Mouse (Mus musculus) MEL (cell line): Measurements from ENCODE around the gene Gas7. TPM values are rescaled to one million over a fixed set of nuclear protein-coding genes. Genes with fewer than 3 reads are reported as not detected.

ENCODE experiments used
- DNase-seq: peaks from one replicate; pipeline ENCODE4 v3.0.0; 2011; ENCODE audit warnings: low read depth, low spot score
- H3K27ac ChIP-seq: 2 replicates; pipeline ENCODE4 v1.5.1; 2012; ENCODE audit warnings: low read depth, mild to moderate bottlenecking, control low read depth, low read length, moderate library complexity; ENCODE audit not compliant: control insufficient read depth
- H3K27me3 ChIP-seq, 2 experiments: fragments of 150-350 bp in 1 of 2; sonication (generic) in 1 of 2; 2 replicates each; pipeline ENCODE4 v1.6.1; 2012; ENCODE audit warnings: low read length in 2 of 2, mild to moderate bottlenecking in 2 of 2, improper control_type of control experiment in 1 of 2, moderate library complexity in 1 of 2; ENCODE audit not compliant: insufficient read depth in 2 of 2, control insufficient read depth in 1 of 2
- H3K36me3 ChIP-seq, 2 experiments: 2 replicates each; pipeline ENCODE4 v1.6.1; 2012 to 2014; ENCODE audit warnings: low read length in 2 of 2, improper control_type of control experiment in 1 of 2, inconsistent platforms in 1 of 2, mild to moderate bottlenecking in 1 of 2; ENCODE audit not compliant: insufficient read depth in 2 of 2, control insufficient read depth in 1 of 2
- H3K4me1 ChIP-seq, 2 experiments: fragments of 150-350 bp in 1 of 2; sonication (generic) in 1 of 2; 2 replicates each; pipeline ENCODE4 v1.6.1; 2012; ENCODE audit warnings: low read length in 2 of 2, improper control_type of control experiment in 1 of 2, mild to moderate bottlenecking in 1 of 2; ENCODE audit not compliant: insufficient read depth in 2 of 2, control insufficient read depth in 1 of 2
- H3K4me3 ChIP-seq, 2 experiments: fragments of 150-350 bp in 1 of 2; sonication (generic) in 1 of 2; 2 replicates each; pipeline ENCODE4 v1.5.1; 2012; ENCODE audit warnings: low read depth in 2 of 2, low read length in 2 of 2, mild to moderate bottlenecking in 2 of 2, moderate library complexity in 2 of 2, control low read depth in 1 of 2, improper control_type of control experiment in 1 of 2; ENCODE audit not compliant: control insufficient read depth in 1 of 2, insufficient read depth in 1 of 2
- H3K79me2 ChIP-seq: 2 replicates; pipeline ENCODE4 v1.6.1; 2012; ENCODE audit warnings: mild to moderate bottlenecking, low read length, moderate library complexity; ENCODE audit not compliant: control insufficient read depth, poor library complexity, insufficient read depth
- H3K9ac ChIP-seq: 2 replicates; pipeline ENCODE4 v1.6.1; 2012; ENCODE audit warnings: low read depth, mild to moderate bottlenecking, control low read depth, low read length, moderate library complexity; ENCODE audit not compliant: control insufficient read depth, poor library complexity, severe bottlenecking
- H3K9me3 ChIP-seq: fragments of 150-350 bp; sonication (generic); replicated peaks from 2 replicates; pipeline ENCODE4 v1.6.1; 2012; ENCODE audit warnings: mild to moderate bottlenecking, low read length, improper control_type of control experiment, moderate library complexity; ENCODE audit not compliant: insufficient read depth
- BHLHE40 ChIP-seq: IDR thresholded peaks from 2 replicates; pipeline ENCODE4 v1.6.1; 2012; ENCODE audit warnings: low read depth, mild to moderate bottlenecking, inconsistent platforms, low read length, improper control_type of control experiment, borderline replicate concordance
- CTCF ChIP-seq, 3 experiments: IDR thresholded peaks in 2 of 3; conservative IDR thresholded peaks in 1 of 3; 2 replicates each; pipeline ENCODE4 v1.5.1; 2011 to 2012; ENCODE audit warnings: low read length in 3 of 3, low read depth in 2 of 3, mild to moderate bottlenecking in 2 of 3, improper control_type of control experiment in 1 of 3, inconsistent platforms in 1 of 3, mixed read lengths in 1 of 3, moderate library complexity in 1 of 3; ENCODE audit not compliant: control insufficient read depth in 1 of 3, insufficient read depth in 1 of 3, poor library complexity in 1 of 3, severe bottlenecking in 1 of 3
- E2F4 ChIP-seq: IDR thresholded peaks from 2 replicates; pipeline ENCODE4 v1.6.1; 2011; ENCODE audit warnings: low read depth, low read length, improper control_type of control experiment, borderline replicate concordance
- ETS1 ChIP-seq: IDR thresholded peaks from 2 replicates; pipeline ENCODE4 v1.6.1; 2012; ENCODE audit warnings: low read depth, mild to moderate bottlenecking, inconsistent platforms, low read length, improper control_type of control experiment, moderate library complexity
- HCFC1 ChIP-seq: IDR thresholded peaks from 2 replicates; pipeline ENCODE4 v1.6.1; 2012; ENCODE audit warnings: low read depth, mild to moderate bottlenecking, inconsistent platforms, low read length, improper control_type of control experiment, moderate library complexity
- JUND ChIP-seq: IDR thresholded peaks from 2 replicates; pipeline ENCODE4 v1.6.1; 2011; ENCODE audit warnings: low read depth, mild to moderate bottlenecking, improper control_type of control experiment, low read length
- MAX ChIP-seq: IDR thresholded peaks from 2 replicates; pipeline ENCODE4 v1.6.1; 2011; ENCODE audit warnings: low read length, improper control_type of control experiment
- MYC ChIP-seq: IDR thresholded peaks from 2 replicates; pipeline ENCODE4 v1.6.1; 2011; ENCODE audit warnings: low read depth, mild to moderate bottlenecking, low read length, improper control_type of control experiment, moderate library complexity
- NELFE ChIP-seq: IDR thresholded peaks from 2 replicates; pipeline ENCODE4 v1.6.1; 2011; ENCODE audit warnings: low read depth, low read length, improper control_type of control experiment
- RAD21 ChIP-seq: IDR thresholded peaks from 2 replicates; pipeline ENCODE4 v1.6.1; 2011; ENCODE audit warnings: mild to moderate bottlenecking, low read depth, low read length, improper control_type of control experiment
- USF2 ChIP-seq, 2 experiments: IDR thresholded peaks; 2 replicates each; pipeline ENCODE4 v1.6.1; 2011 to 2012; ENCODE audit warnings: improper control_type of control experiment in 2 of 2, low read length in 2 of 2, borderline replicate concordance in 1 of 2, inconsistent platforms in 1 of 2, low read depth in 1 of 2, mild to moderate bottlenecking in 1 of 2; ENCODE audit not compliant: insufficient read depth in 1 of 2
- polyA plus RNA-seq, 2 experiments: library from polyadenylated mRNA; stranded (reverse) in 1 of 2; unstranded in 1 of 2; fragments of >175 nt in 1 of 2; fragments of >200 nt in 1 of 2; gene quantifications; 2 replicates each; pipeline versions ENCODE4 v1.2.1 to v1.2.4; 2012; ENCODE audit warnings: low replicate concordance in 2 of 2, low read depth in 1 of 2; ENCODE audit not compliant: insufficient read length in 2 of 2, insufficient read depth in 1 of 2, missing spikeins in 1 of 2
- total RNA-seq: library from RNA; depleted of rRNA; stranded (reverse); fragments of 300-350 nt; gene quantifications from 2 replicates; pipeline ENCODE4 v1.2.3, GENCODE M21; 2012

Gas7 gene
- total and polyA plus RNA-seq, 3 experiments, result 0.04 TPM; not detected in 2

GRCm38 (mm10) chr11:67579136-67579535, 123.9 kb downstream of the Gas7 start:
- H3K27me3 ChIP-seq, result no peaks in the 10 kb centered on the region
- no peaks in the 10 kb centered on the region for H3K4me1 ChIP-seq
- H3K79me2 ChIP-seq, result no peaks in the 10 kb centered on the region
- no peak overlapping the region for H3K27ac ChIP-seq
- H3K9ac ChIP-seq, result no peak overlapping the region
- no peak overlapping the region for H3K4me3 ChIP-seq
- H3K9me3 ChIP-seq, result no peaks in the 10 kb centered on the region
- DNase-seq, result no peak
- H3K36me3 ChIP-seq, result no peaks in the 10 kb centered on the region
- TF ChIP-seq JUND (no peak), MYC (no peak), BHLHE40 (no peak), NELFE (no peak), CTCF (IDR thresholded peaks at IDR 0.05 in 2 of 3, conservative IDR thresholded peaks at IDR 0.05 in 1 of 3; ENCODE audit: control insufficient read depth in 1 of 3, insufficient read depth in 1 of 3, low read depth in 2 of 3, low read length in 3 of 3, poor library complexity in 1 of 3, severe bottlenecking in 1 of 3) (no peak), ETS1 (no peak), USF2 (IDR thresholded peaks at IDR 0.05; ENCODE audit: borderline replicate concordance in 1 of 2, insufficient read depth in 1 of 2, low read depth in 1 of 2, low read length in 2 of 2) (no peak)
- TF ChIP-seq, all 39 proteins: peak for 0

GRCm38 (mm10) chr11:67581549-67581948, 126.3 kb downstream of the Gas7 start:
- Histone ChIP-seq H3K4me1 (no peaks in the 10 kb centered on the region), H3K9me3 (no peaks in the 10 kb centered on the region), H3K27me3 (no peaks in the 10 kb centered on the region), H3K9ac (no peak overlapping the region), H3K36me3 (no peaks in the 10 kb centered on the region), H3K4me3 (no peak overlapping the region), H3K27ac (no peak overlapping the region), H3K79me2 (no peaks in the 10 kb centered on the region)
- TF ChIP-seq RAD21 (no peak), HCFC1 (no peak)
- DNase-seq, result no peak

GRCm38 (mm10) chr11:67582570-67582969, 127.3 kb downstream of the Gas7 start:
- no peak overlapping the region for H3K27ac ChIP-seq
- no peak overlapping the region for H3K9ac ChIP-seq
- H3K27me3 ChIP-seq, result no peaks in the 10 kb centered on the region
- no peak for DNase-seq
- no peak overlapping the region for H3K4me3 ChIP-seq
- H3K9me3 ChIP-seq, result no peaks in the 10 kb centered on the region
- no peaks in the 10 kb centered on the region for H3K4me1 ChIP-seq
- no peak for TF ChIP-seq MAX
- no peaks in the 10 kb centered on the region for H3K79me2 ChIP-seq
- no peaks in the 10 kb centered on the region for H3K36me3 ChIP-seq

- H3K36me3 ChIP-seq, result no peaks in the 10 kb centered on the region
- no peaks in the 10 kb centered on the region for H3K4me1 ChIP-seq
- H3K9me3 ChIP-seq, result no peaks in the 10 kb centered on the region
- H3K79me2 ChIP-seq, result no peaks in the 10 kb centered on the region
- no peak for TF ChIP-seq E2F4
- no peak overlapping the region for H3K4me3 ChIP-seq
- H3K27ac ChIP-seq, result no peak overlapping the region
- no peaks in the 10 kb centered on the region for H3K27me3 ChIP-seq
- no peak overlapping the region for H3K9ac ChIP-seq
- DNase-seq, result no peak
These were observed 129.8 kb downstream of the Gas7 start for GRCm38 (mm10) chr11:67585016-67585415.
